Mouse (Mus musculus) thymus, postnatal 4 days (tissue): Measurements from ENCODE around the gene Olfr666.
"Not testable (repeated sequence)": the region's sequence is repeated elsewhere in the genome, so short reads cannot be mapped to it uniquely, and the experiment has no call there.

ENCODE experiments used
- DNase-seq: peaks from one replicate; pipeline ENCODE4 v3.0.0; 2021

The Olfr666 gene

GRCm38 (mm10) chr7:104895852-104896251, at the start of gene Olfr666:
TSS of gene Olfr666 (minus strand) at chr7:104895952.
- DNase-seq = no peak

GRCm38 (mm10) chr7:104933940-104934339, 38.2 kb upstream of the Olfr666 start, which contains the start of gene Olfr669:
TSS of gene Olfr669 (plus strand) at chr7:104934240.
- no peak for DNase-seq

DNA sequence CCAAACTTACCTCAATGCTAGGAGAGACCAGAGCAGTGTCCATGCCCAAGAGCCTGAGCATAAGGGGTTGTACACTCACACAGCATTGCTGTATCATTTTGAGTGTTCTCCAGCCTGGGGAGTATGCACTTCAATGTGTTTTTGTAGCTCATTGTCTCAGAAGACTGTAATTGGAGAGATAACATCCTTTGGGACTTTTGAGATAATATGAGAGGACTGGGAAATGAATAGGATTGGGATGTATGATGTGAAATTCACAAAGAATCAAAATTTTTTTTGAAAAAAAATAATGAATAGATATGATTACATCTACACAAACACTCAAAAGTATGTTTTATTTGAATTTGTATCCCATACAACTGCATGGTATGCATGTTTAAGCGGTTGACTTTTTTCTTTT, 32.2 kb upstream of the Olfr666 start, which contains the start of gene Olfr668:
Gene Olfr668, minus strand, starts transcription at position 101 of the 400 bp plus-strand sequence.
- no peak for DNase-seq

- DNase-seq = no peak
Observed at GRCm38 (mm10) chr7:104921382-104921781, 25.6 kb upstream of the Olfr666 start, which contains the start of gene Olfr667. TSS of gene Olfr667 (minus strand) at chr7:104921482.

DNA sequence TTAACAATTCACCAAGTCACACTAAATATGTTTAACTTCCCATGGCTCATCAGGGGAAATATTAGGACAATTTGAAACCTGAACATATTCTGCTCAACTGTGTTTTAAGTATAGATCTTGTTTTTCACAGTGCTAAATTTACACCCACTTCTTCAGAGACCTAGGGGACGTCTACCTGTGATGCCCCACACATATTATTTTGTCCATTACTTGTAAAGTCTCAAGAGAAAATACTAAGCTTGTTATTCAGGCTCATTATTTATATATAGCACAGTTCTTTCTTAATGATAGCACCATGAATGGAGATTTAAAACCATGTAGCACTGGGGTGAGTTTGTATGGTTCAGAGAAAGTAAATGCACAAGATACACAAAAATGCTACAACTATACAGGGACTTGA, 18.0 kb downstream of the Olfr666 start, which contains the start of gene Olfr665:
Gene Olfr665, plus strand, starts transcription at position 301 of the 400 bp plus-strand sequence.
- DNase-seq = no peak

- no peak for DNase-seq
Observed at GRCm38 (mm10) chr7:104861381-104861780, 34.4 kb downstream of the Olfr666 start.

DNA sequence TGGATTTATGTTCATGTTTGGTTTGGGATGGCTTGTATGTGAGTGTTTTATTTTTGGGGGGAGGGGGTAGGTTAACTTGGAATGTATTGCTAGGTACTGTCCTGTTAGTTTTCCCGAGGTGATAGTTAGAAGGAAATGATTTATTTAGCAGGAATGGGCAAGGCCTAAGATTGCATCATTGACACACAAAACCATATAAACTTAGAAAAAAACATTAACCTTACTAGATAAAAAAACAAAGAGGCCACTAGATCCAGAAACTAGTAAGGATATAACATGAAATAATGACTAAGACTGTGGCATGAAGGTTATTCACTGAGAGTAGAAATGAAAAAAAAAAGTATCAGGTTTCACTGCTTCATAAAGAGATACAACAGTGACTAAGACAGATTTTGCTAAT, 38.1 kb downstream of the Olfr666 start:
- DNase-seq = no peak

DNA sequence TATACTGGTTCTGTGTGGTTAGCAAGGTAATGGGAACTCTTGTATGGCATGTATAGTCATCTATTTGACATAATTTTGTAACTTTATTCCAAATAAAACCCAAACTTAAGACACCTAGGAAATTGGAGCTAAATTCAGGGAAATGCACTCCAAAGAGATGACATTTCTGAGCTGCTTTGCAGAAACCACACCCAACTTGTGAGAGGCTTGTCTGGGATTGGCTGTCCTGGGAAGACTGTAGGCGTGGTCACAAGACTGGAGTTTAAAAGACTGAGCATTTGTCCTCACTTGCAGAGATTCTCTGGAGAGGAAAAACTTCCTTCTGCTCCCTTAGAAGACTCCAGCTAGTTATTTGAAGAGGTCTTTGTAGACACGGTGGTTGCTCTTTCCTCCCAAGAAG, 39.0 kb downstream of the Olfr666 start, which contains the start of gene Usp17la:
Gene Usp17la, plus strand, starts transcription at position 301 of the 400 bp plus-strand sequence.
- not testable (repeated sequence) for DNase-seq

GRCm38 (mm10) chr7:104855248-104855750, 40.5 kb downstream of the Olfr666 start:
- no peak for DNase-seq

DNA sequence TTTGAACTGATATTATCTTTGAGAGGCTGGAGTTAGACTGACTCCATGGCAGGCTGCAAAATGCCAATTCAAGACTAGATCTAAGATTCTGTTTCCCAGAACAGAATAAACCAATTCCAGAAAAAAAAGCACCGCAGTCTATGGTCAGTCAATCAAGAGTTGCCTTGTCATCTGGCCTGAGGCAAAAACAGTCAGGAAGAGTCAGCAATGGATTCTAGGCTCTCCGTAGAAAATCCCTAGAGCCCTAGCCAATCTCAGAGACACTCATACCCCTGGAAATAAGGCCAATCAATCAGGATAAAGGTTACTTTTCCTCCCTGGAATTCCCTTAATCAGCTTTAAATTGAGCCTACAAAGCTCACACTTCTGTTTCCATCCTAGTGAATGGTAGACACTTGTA, 44.2 kb downstream of the Olfr666 start:
- not testable (repeated sequence) for DNase-seq

- DNase-seq = no peak
Observed at GRCm38 (mm10) chr7:104843731-104844287, 51.9 kb downstream of the Olfr666 start.

DNA sequence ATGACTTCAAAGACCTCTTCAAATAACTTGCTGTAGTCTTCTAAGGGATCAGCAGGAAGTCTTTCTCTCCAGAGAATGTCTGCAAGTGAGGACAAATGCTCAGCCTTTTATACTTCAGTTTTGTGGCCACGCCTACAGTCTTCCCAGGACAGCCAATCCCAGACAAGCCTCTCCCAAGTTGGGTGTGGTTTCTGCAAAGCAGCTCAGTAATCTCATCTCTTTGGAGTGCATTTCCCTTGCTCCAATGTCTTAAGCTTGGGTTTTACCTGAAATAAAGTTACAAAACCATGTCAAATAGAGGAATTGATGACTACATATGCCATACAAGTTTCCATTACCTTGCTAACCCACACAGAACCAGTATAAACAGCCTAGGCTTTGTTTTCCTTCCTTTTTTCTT, 53.2 kb downstream of the Olfr666 start, which contains the start of gene Usp17lb:
Gene Usp17lb, minus strand, starts transcription at position 101 of the 400 bp plus-strand sequence.
- no peak for DNase-seq
